Mouse (Mus musculus): ENCODE measurements at regions not wholly inside any gene's neighbourhood (a gene's known extent, or its start where the extent isn't known, plus 50 kb on each side); places are given as distances from the start of the nearest gene placed in this dataset.

DNA sequence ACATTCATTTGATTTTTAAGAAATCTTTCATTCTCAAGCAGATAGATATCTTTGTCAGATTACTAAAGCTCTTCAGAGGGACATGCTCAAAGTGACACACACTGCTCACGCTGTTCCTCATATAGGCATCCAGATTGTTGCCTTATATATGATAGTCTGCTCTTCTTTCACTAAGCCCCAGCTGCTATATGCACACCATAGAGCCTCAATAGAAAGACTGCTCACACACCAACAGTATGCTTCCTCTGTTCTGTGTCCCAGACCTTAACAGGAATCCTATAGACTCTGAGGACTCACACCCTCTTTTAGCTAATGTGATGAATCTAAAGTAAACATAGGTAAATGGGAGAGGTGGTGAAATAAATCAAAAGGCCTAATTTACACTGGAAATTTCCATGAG lies 561.8 kb downstream of the Smarca1 start:
- no peak for DNase-seq (ENCODE audit: low spot score in 2 of 2)

DNA sequence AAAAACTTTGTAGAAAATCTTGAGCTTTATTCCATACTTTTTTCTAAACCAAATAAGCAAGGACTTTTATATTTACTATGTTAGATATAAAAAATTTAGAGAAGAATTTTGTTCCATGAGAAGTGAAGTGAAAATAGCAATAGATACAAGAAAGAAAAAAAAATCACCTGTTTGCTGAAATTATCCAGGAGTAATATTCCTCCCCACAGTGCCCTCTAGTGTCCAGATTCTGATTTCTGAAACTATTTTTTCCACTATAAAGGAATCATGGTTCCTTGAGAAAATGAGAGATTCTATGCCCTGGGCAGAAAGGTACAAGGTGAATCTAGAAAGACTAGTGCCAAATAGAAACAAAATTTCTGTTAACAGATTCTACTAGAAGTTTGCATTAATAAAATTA lies 564.0 kb downstream of the Smarca1 start:
- DNase-seq (ENCODE audit: low spot score in 2 of 2): no peak

GRCm38 (mm10) chrX:47315810-47316209 lies 577.0 kb downstream of the Smarca1 start:
- no peak for DNase-seq (ENCODE audit: low spot score in 2 of 2)

DNA sequence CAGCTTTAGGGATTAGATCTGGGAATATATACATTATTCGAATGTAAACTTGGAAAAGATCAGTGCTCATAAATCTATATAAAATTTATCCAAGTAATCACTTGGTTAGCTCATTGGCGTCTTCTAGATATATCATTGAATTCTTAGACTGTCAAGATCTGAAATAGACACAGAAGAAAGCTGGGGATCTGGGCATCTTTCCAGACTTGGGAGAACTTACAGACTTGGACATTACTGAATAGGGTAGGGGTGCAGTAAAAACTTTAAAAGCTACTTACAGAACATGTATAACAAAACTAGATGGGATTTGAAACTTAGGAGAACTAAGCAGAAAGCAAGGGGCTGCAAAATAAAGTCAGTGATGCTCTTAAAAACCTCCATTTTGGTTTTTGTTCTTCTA lies 585.6 kb downstream of the Smarca1 start:
- DNase-seq (ENCODE audit: low spot score in 2 of 2): no peak

DNA sequence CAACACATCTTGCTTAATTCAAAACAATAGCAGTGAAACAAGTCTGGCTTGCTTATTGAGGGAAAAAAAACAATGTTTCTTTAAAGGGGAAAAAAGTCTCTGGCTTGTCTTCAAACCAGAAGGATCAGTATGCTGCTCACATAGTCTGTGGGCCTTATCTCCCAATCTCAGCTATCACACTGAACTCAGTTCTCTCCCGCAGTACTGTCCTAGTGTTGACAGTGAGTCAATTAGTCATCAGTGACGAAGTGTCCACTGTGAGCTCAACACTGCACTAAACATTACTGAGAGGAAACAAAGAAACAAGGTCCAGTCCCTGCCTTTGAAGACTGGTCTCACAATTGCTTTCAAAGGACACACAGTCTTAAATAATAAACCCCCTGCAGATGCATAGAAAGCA lies 589.2 kb downstream of the Smarca1 start:
- DNase-seq (ENCODE audit: low spot score in 2 of 2): no peak

DNA sequence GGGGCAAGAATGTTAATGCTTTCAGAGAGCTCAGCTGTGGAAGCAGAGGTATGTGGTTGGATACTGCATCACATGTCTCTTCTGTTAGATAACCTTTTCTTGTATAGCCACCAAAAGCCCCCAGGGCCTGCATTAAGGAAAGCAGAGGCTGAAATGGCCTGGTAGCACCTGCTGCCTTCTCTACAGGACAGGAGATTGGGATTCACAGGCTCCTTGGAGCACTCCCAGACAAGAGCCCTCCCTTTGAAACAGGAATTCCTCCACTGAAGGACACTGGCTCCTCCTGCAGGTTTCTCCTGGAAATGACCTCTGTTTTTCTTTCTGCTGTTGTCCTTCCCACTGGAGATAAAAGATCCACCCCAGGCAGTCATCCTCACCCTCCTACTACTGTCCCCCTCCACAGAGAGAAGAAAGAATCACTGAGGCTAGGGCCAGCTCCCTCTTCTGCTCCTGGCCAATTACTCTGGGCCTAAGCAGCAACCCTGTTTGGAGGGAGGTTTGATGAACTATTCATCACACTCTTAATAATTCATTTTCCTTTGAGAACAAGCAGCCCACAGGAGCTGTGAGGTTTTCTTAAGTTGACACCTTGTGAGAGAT lies 600.1 kb downstream of the Smarca1 start:
- DNase-seq (ENCODE audit: low spot score in 2 of 2): peak; percentile 5 to 25

Data from frontal cortex, postnatal 25 days (tissue).